Mouse (Mus musculus): Measurements from ENCODE around the gene Usp1.
"Not testable (repeated sequence)": the region's sequence is repeated elsewhere in the genome, so short reads cannot be mapped to it uniquely, and the experiment has no call there.

Gene Usp1

DNA sequence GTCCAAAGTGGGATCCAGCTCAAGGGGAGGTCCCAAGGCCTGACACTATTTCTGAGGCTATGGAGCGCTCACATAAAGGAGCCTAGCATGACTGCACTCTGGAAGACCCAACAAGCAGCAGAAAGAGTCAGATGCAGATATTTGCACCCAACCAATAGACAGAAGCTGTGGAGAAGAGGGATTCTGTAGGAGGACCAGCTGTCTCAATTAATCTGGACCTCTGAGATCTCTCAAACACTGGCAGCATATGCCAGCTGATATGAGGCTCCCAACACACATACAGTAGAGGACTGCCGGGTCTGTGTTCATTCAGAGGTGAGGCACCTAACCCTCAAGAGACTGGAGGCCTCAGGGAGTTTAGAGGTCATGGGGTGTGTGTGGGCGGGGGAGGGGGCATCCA is 56.4 kb downstream of the Usp1 start:
- DNase-seq (ENCODE audit: low spot score) = not testable (repeated sequence)

DNA sequence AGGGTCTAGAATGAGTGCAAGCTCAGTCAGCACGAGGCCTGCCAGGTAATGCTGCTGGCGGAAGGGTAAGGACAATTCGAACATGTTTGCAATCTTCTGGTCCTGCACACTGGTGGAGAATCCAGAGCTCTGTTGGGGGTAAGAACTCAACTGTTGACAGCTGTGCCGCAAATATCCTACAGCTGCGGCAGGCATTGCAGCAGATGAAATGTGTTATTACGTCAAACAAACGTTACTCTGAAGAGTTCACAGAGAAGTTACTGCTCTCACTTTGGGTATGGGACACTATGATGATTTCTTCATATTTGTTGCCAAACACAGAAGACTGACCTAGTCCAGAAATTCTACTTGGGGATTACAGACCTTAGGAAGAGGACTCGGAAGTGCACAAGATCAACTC is 61.1 kb downstream of the Usp1 start:
- no peak for DNase-seq (ENCODE audit: low spot score)

Measured in adipocyte (in vitro differentiated cells).